Mouse (Mus musculus): ENCODE measurements around the gene Rcor1.

Gene Rcor1

DNA sequence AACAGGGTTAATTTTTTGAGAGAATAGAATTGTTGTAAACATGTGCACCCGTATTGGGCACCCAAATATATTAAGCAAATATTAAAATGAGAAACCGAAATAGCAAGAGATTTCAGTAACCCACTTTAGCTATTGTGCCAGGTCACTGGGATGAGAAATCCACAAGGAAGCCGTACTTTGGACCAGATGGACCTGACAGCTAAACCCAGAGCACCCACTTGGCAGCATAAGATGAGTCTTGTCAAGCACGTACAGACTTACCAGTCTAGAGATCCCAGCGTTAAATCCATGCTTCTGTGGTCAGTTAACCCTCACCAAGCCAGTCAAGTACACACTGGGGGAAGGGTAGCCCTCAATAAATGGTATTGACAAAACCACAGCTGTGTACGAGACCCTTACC is 86.5 kb downstream of the Rcor1 start:
- no peak for DNase-seq (ENCODE audit: low read depth, low spot score)

DNA sequence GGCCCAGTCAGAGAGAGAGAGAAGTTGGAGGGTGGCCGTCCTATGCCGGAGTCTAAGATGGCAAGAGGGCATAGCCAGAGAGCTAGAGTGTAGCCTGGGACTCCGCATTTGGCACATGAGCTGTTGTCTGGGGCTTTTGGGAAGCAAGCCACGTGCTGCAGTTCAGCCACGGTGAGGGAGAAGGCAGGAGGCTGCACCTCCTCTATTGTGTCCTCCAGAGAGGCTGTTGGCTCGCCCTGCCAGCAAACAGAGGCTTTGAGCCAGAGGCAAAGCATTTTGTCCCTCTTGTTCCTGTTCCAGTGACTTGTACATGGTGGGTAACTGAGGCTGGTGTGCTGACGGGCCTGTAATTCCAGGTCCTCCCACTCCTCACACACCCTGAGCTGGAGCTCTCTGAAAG is 95.0 kb downstream of the Rcor1 start:
- DNase-seq (ENCODE audit: low read depth, low spot score): no peak

DNA sequence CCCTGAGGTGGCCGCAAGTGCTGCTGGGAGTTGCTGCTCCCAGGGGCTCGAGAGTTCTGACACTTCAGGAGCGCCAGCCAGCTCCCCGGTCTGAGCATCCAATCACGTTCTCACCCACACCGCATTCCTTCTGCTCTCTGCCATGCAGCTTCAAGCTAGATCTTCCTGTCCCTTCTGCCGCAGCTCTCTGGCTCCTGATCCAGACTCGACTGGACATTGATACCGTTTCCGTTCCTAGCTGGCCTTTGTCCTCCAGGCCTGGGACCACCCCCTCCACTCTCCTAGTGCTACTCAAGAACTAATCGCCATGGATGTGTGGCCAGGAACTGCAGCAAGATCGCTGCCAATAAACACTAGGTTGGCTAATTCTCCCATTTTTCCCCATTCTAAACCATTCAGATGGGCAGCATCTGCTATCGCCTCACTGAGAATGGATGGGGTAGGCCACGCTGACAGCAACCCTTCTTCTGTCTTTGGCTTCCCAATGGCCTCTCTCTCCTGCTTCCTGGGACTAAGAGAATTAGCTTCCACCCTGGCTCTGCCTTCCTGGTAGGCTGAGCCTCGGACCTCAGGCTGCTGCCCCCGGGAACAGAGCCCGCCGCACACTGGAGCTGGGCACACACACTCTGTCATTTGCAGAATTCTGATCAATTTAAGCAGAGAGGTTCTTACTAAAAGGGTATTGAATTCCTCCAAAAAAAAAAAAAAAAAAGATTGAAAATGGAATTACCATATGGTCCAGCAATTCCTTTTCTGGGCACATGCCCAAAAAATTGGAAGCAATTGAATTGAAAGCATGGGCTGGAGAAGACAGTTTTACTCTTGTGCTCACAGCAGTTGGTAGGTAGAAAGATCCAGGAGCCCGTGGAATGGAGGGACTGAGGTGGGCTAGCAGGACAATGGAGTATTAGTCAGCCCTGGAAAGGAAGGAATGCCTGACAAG is 95.9 kb downstream of the Rcor1 start:
- DNase-seq (ENCODE audit: low read depth, low spot score): no peak

DNA sequence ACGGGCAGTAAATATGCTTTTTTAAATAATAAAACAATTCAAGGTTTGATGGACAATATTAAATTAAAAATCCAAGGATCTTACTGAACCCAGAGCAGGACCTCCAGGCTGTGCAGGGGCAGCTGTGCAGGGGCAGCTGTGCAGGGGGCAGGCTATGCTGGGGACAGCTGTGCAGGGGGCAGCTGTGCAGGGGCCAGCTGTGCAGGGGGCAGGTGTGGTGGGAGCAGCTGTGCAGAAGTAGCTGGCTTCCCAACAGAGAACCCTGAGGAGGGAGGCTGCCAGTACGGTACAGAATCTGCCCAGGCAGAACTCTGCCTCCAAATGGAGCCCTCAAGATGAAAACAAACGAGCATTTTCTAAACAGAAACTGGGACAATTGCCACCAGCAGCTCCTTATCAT is 96.8 kb downstream of the Rcor1 start:
- no peak for DNase-seq (ENCODE audit: low read depth, low spot score)

DNA sequence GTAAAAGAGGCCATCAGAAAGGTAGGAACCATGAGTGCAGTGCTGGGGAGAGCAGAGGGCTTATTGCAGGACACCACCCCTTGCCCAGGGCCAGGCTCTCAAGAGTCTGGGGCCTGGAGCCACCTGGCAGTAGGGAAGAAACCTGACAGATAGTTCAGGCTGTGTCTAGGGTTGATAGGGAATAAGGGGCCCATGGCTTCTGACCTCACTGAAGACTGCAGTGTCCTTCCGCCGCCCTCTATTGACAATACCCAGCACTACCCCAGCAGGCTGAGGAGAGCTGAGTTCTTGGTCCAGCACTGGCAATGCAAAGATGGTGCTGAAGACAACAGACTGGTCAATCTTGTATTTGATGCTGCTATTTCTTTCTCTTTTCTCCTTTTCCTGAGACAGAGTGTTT is 97.9 kb downstream of the Rcor1 start:
- no peak for DNase-seq (ENCODE audit: low read depth, low spot score)

DNA sequence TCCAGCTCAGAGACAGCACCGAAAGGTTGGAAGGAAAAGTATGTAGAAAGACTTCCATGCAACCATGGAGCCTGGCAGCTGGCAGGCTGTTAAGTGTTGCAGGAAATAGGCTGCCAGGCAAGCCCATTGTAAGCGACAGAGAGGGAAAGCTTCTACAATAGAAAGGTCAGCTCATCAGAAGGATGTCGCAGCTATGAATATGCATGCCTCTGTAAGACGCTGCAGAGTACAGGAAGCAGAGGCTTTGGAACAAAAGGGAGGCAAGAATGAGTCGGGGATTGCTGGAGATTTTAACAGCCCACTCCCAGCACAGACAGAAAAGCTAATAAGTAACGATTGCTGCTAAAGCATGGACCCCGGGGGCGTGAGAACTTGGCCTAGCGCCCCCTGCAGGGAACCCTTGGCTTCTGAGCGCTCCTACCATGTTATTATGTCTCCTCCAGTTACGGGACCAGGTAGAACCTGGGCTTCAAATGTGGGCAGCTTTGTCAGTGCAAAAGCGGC is 103.9 kb downstream of the Rcor1 start:
- peak; percentile 61 for DNase-seq (ENCODE audit: low read depth, low spot score)

DNA sequence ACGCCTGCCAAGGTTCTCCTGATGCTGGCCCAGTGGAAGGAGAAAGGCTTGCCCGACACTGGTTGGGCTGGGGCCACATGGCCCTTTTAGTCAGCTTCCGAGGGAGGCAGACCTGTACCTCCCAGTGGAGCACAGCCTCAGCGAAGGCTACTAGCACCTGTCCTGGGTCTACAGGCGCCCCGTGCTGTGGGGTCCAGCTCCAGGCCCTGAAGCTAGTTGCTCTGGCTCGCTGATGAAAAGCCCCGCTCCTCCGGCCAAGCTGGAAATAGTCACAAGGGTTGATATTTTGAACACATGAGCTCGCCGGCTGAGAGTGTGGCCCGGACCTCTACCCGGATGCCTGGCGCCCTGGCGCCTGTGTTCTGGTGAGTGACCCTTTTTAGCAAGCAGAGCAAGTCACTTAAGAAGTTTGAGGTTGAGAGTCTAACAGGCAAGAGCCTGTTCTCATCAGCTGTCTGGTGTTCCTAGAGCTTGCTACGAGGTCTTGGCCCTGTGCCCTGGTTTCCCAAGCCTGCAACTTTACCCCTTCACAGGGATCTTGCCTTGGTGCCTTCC is 104.4 kb downstream of the Rcor1 start:
- no peak for DNase-seq (ENCODE audit: low read depth, low spot score)

DNA sequence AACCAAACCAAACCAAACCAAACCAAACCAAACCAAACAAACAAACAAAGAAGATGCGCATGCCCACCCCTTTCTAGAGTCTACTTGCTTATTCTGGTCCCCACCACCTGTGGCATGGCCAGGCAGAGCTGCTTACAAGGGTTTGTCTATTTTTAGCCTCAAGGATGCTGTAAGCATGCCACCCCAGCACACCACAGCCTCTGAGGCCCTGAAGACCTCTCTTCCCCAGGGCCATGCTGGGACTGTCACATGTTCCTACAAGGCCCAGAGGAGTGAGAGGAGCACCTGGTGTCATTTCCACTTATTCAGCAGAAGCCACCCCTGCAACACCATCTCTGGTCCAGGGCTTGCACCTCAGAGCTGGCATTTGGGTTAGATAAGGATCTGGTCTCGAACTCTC is 105.4 kb downstream of the Rcor1 start:
- no peak for DNase-seq (ENCODE audit: low read depth, low spot score)

DNA sequence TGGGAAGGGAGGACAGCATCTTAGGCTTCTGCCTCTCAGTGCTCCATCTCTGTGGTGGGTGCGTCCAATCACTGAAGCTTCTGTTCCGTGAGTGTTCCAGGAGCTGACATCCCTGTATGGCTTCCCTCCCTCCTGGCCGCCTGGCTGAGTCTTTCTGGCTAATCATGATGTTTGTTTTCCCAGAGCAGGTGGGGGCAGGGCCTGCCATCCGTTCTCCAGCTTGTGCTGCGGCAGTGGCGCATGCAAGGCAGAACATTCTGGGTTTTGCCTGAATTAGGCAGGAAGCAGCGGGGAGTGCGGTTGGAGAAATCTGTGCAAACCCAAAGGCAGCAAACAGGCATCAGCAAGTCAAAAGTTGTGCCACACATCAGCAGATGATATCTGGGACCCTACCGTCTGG is 106.1 kb downstream of the Rcor1 start:
- no peak for DNase-seq (ENCODE audit: low read depth, low spot score)

DNA sequence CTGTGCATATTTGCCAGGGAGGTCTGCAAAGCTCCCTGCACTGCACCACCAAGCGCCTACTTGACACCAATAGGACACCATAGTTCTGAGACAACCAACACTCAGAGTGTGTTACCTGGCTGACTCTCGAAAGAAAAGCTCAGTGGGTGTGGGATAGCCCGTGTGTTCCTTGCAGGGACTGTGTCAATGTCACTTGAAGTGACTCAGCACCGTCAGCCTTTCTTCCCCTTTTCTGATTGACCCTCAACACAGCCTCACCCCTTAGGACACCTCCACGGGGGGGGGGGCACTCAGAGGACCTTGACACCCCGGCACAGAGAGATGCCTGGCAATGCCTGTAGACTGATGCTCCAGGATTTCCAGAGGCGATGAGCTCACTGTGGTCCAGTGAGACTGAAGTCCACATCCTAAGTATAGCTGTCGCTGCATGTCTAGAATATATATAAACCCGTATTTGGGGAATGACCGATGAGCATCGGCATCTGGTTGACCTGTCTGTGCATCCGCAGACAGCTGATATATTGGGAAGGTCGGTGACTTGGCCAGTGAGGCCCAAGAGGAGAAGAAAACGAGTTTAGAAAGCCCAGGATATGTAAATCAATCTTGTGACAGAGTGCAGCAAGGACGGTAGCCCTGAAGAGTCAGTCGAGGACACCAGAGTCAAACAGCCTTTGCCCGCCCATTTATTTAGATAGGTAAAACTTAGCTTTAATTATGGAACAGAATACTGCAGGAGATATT is 110.5 kb downstream of the Rcor1 start:
- no peak for DNase-seq (ENCODE audit: low read depth, low spot score)

DNA sequence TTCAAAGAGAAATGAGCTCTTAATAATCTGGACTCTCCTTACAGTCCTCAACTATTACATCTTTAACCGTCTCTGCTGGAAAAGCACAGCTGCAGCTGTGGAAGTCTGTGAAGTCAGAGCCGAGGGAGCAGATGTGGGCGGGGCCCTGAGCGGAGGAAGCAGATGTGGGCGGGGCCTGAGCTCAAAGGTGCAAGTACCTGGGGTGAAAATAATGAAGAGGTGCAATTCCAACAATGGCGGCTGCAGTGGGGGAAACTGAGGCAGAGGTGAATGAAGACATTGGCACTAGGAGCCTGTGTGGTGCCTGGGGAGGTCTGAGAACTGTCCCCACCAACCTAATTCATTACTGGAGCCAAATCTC is 111.1 kb downstream of the Rcor1 start:
- no peak for DNase-seq (ENCODE audit: low read depth, low spot score)

DNA sequence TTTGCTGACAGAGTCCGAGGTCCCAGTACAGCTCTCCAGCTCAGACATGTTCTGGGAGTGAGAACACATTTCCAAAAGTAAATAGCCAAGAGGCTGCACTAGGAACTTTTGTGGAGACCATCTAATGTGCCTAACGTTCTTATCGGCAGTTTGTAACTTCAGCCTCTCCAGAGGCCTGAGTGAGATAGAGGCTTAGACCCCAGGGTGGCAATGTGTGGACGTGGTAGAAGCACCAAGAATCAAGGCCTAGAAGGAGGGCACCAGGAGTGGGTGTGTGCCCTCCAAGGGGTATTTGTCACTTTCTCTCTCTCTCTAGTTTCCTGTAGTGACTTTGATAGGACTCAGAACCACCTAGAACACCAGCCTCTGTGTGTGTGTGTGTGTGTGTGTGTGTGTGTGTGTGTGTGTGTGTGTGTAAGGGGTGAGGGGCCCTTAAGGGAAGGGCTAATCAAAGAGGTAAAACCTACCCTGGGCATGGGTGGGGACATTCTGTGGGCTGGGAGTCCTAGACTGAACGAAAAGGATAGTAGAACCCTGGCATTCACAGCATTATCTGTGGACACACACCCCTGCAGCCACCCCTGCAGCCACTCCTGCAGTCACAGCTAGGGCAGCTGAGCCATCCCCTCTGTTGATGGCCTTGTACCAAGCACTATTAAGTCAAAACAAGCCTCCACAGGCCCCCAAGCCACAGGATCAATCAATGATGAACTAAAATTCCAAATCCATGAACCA is 112.4 kb downstream of the Rcor1 start:
- DNase-seq (ENCODE audit: low read depth, low spot score): no peak

DNA sequence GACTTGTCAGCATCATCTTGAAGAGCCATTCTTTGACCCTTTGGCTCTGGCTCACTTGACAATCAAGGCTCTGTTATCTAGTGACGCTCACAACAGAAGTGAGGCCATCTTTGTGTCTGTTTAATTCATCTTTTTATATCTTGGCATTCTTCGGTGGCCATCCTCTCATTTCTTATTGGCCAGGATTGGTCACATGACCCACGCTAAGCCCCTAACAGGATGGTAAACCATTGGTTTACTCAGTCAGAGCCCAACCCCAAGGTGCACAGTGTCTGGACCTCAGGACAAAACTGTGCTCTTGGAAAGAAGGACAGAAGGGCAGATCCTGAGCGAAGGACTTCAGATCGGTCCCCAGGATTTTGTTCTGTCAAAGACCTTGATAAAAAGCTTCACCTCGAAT is 113.4 kb downstream of the Rcor1 start:
- no peak for DNase-seq (ENCODE audit: low read depth, low spot score)

DNA sequence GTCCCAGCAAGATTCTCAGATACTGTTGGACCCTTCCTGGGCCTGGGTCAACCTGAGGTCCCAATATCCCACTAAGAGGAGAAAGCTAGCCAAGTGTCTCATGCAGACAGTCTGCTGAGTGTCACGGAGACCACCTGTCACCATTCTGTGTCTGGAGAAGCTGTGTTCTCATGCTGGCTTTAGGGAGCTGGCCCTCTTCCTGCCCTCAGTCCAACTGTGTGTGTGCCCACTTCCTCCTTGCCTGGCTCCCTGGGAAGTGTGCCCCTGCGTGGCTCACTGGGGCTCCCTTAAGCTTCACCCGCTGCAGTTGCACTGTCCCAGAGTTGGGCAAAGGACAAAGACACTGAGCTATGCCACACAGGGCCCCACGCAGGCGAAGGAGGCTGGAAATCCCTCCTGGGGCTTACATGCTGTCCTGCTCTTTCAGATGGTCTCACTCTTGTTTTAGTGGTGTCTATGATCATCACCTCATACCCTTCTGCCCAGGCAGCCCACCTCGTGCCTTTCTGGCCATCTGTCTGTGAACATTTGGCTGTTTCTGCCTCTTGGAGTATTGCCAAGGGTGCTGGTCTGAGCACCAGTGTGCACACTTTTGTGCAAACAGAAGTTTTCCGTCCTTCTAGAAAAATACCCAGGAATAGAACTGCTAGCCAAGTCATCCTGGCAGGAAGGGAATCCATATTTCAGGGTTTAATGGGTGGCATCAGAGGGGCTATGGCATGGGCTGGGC is 114.0 kb downstream of the Rcor1 start:
- no peak for DNase-seq (ENCODE audit: low read depth, low spot score)

DNA sequence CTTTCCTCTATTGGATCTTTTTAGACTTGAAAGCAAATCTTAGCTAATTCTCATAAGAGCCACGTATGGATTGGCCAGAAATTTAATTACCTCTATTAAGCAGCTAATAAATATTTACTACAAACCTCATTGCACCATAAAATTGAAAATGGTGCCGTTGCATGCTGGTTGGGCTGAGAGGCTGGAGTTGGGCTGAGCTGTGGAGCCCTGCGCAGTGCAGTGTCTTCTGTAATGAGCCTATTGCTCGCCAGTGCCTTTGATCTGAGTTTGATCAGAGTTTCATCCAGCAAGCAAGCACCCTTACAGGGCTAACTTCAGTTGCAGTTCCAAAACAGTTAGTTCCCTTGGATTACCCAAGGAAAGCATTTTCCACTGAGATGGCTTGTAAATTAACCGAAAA is 114.8 kb downstream of the Rcor1 start:
- DNase-seq (ENCODE audit: low read depth, low spot score): no peak

DNA sequence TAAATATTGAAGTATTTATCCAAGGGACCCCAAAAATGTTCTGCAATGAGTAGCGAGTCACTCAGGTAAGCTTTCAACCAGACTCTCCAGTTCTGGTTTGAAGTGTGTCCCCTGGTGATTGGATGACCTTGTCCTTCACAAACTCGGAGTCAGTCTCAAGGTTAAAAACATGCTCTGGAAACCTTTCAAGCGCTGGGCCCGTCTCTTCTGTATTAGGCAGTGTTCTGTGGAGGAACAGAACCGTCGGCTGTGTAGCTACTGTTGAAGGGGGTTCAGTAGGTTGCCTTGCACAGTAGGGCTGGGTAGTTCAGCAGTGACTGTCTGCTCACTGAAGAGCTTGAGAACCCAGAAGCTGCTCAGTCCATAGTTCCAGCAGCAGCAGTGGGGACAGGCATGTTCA is 115.5 kb downstream of the Rcor1 start:
- no peak for DNase-seq (ENCODE audit: low read depth, low spot score)

DNA sequence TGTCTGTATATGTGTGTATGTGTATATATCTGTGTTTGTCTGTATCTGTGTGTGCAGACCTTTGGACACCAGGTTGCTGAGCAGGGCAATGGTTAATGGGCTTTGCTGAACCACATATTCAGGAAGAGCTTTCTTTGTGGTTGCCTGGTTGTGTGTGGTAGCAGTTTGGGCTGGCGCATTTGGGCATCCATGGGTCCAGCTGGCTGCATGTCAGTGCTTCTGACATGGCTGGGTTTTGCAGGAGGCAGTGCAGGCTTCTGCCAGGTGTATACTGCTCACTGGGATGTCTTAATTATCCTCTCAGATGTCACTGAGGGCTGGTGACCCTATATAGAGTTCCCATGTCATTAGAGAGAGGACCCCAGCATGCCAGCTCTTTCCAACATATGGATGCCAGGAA is 116.6 kb downstream of the Rcor1 start:
- no peak for DNase-seq (ENCODE audit: low read depth, low spot score)

DNA sequence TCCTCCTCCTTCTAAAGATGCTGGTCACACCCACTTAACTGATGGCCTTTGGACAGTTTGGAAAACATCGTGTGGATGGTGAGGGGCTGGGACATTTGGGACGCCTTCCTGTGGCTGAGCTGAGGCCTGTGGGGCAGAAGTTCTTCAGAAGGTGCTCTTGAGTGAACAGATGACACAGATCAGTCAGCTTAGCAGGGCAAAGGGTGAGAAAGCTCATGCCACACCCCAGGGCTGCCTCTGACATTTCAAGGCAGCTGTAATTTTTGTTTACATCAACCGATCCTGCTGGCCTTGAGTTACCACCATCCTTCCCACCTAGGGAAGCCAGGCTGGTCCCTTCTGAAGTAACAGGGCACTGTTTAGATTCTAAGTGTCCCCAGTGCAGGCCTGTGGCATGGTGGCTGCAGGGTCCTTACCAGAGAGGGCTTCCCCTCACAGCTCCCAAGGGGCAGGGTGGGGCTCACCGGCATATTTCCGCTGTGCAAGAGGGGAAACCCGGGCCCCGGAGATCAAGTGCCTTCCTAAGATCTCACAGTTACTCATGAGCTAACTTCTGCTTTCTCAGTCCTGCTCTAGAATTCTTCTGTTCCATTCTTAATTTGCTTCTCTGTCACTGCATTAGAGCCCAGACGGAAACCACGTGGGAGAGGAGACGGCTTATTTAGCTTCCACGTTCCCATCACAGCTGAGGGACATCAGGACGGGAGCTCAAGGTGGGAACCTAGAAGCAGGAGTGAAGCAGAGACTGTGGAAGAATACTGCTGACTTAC is 120.7 kb downstream of the Rcor1 start:
- no peak for DNase-seq (ENCODE audit: low read depth, low spot score)

DNA sequence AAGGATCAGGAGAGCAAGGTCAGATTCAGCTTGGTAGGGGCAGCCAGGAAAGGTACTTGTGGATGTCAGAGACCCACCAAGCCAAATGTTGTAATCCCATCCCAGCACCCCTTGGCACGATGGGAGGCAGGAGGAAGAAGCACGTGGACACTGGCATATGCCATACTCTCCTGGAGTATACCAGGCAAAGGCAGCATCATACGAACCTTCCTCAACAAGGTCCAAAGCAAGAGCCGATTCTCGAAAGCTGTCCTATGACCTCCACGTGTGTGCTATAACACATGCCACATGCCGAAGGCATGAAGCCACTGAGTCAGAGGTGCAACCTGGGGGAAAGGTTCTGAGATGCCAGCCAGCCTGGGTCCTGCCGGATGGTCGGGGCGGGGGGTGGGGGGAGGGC is 121.7 kb downstream of the Rcor1 start:
- DNase-seq (ENCODE audit: low read depth, low spot score): no peak

DNA sequence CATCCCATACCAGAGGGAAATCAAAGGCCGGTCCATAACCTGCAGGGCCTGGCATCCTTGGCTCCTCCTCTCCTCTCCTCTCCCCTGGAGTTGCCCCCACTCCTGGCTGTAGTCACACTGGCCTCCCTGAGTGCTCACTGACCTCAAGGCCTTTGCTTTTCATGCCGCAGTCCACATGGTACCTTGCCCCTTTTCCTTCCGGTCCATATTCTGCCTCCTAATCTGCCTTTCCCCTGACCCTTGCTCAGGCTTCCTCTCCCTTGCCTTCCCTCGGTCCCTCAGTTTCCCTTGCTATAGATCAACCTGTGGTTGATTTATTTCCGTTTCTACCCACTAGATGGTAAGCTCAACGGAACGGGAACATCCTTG is 122.8 kb downstream of the Rcor1 start:
- DNase-seq (ENCODE audit: low read depth, low spot score): no peak

Data from mesoderm, embryonic 11.5 days (tissue).